Mouse (Mus musculus): ENCODE measurements around the gene Aff3.

GRCm38 (mm10) chr1:38683158-38683721 lies 18.5 kb upstream of the Aff3 start:
- TF ChIP-seq CHD2 (IDR thresholded peaks at IDR 0.05; ENCODE audit: low read depth, low read length) (no peak), ZNF384 (IDR thresholded peaks at IDR 0.05; ENCODE audit: low read depth, low read length) (no peak), ZC3H11A (IDR thresholded peaks at IDR 0.05; ENCODE audit: borderline replicate concordance, low read depth, low read length) (no peak)
